Comparison of ENCODE assay signal across 12 mouse cellular contexts in genomic region chr6:118772581-118772980, GRCm38 (mm10).
"Had no signal": no experiment of that assay in that cellular context is flagged by ENCODE, and none has a peak within 500 bp of the region (broad histone marks: within the 10 kb centered on the region; RNA-seq: fewer than 3 reads in every experiment).

No protein-coding gene starts in this region.

- DNase-seq: kidney, adult 2 months; kidney, postnatal 25 days; layer of hippocampus, adult 9-11 months; liver, embryonic 13.5 days; lung, adult 2 months; lung, postnatal 14 days; lung, postnatal 4 days; midbrain, embryonic 14.5 days; spleen, adult 18-20 months; thymus, adult 2 months; thymus, postnatal 14 days; thymus, postnatal 4 days had no signal
